Mouse (Mus musculus) layer of hippocampus, adult 11-12 months (tissue): ENCODE measurements around the gene Pgbd5.

Source experiments
- DNase-seq: peaks from one replicate; pipeline ENCODE4 v3.0.0; 2022; ENCODE audit warnings: low spot score

Pgbd5 gene

DNA sequence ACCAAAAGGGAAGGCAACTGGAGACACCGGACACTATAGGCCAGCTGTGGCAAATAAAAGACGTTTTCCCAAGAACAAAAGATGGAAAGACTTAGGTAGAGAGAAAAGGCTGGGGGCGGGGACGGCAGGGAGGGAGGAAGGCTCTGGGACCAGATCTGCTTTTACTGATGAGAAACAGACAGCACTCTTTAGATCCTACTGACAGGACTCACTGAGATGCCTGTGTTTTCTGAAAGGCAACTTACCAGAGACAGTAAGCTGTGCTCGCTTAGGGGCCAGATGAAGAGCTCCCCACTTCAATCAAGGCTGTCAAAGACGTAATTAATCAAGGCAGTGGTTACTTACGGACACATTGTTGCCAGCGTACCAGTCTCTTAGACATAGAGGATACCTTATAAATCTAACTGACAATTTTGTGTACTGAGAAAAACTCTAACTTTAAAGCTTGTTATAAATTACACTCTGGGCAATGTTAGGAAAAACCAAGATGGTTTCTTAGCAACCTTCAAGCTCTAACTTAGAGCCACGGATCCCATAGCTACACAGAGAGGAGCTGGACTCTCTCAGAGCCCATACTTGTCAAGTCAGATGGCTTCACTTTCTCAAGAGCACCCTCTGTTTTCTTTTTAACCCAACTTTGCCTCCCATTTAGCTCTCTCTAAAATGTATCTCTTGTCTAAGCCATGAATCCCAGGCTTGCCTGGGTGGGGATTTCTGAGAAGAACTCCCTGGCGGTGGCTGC lies 47.0 kb downstream of the Pgbd5 start:
- no peak for DNase-seq

GRCm38 (mm10) chr8:124391191-124391590 lies 48.3 kb downstream of the Pgbd5 start:
- no peak for DNase-seq

- peak; percentile 79 for DNase-seq
Observed at GRCm38 (mm10) chr8:124389495-124389894, 50.0 kb downstream of the Pgbd5 start.

- DNase-seq: peak; percentile 78
Observed at GRCm38 (mm10) chr8:124386225-124386899, 53.1 kb downstream of the Pgbd5 start.

- no peak for DNase-seq
Observed at GRCm38 (mm10) chr8:124384336-124384735, 55.1 kb downstream of the Pgbd5 start.

GRCm38 (mm10) chr8:124382235-124382634 lies 57.2 kb downstream of the Pgbd5 start:
- no peak for DNase-seq

DNA sequence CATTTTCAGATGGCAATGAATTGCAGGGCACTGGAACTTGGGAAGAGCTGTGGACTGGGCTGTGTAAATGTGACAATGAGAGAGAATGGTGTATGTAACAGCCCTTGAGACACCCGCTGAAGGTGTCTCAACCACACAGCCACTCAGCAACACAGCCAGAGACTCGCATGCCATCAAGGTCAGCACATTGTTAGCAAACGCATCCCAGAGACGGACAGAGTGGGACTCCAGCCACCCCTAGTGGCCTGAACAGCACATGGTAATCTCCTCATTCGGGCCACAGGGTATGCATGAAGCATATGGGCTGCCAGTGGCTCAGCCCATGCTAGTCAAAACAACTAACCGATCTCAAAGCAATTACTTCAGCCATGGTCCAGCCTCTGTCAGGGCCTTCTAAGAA lies 60.2 kb downstream of the Pgbd5 start:
- DNase-seq: no peak

DNA sequence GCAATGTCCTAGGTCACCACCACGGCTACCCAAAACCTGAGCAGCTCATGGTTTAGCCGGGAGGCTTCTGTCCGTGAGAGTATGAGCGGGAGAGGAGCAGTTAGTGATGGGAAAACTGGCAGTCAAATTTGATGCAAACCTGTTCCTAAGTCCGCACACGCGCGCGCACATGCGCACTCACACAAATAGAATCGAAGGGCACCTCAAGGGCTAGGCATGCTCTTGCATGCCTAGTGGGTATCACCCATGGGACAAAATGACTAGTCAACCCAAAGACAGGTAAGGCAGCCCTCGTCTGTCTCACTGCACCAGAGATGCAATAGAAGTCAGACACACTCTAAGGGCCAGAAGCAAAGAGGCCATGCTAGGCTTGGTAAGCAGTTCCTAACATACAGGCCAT lies 63.1 kb downstream of the Pgbd5 start:
- no peak for DNase-seq

DNA sequence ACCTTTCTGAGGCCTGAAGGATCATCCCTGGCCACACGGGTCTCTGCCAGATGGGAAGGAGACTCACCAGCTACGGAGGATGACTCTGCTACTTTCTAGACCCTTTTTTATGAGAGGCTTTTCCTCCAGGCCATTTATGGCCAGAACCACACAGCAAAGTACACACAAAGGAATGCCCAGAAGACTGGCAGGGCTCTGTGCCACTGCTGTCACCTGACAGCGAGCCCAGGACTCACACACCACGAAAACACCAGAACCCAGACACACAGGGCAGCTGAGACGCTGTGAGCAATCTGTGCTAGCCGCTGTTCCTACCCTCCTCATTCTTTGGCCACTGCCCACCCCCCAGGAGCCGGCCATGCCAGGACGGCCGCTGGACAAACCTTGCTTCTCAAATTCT lies 63.7 kb downstream of the Pgbd5 start:
- no peak for DNase-seq

GRCm38 (mm10) chr8:124375168-124375567 lies 64.3 kb downstream of the Pgbd5 start:
- DNase-seq: no peak

GRCm38 (mm10) chr8:124373753-124374152 lies 65.7 kb downstream of the Pgbd5 start:
- DNase-seq: no peak

- no peak for DNase-seq
Observed at GRCm38 (mm10) chr8:124371410-124372123, 67.9 kb downstream of the Pgbd5 start.

GRCm38 (mm10) chr8:124370422-124371183 lies 68.9 kb downstream of the Pgbd5 start:
- no peak for DNase-seq

- DNase-seq: no peak
Observed at GRCm38 (mm10) chr8:124368213-124368612, 71.2 kb downstream of the Pgbd5 start.

DNA sequence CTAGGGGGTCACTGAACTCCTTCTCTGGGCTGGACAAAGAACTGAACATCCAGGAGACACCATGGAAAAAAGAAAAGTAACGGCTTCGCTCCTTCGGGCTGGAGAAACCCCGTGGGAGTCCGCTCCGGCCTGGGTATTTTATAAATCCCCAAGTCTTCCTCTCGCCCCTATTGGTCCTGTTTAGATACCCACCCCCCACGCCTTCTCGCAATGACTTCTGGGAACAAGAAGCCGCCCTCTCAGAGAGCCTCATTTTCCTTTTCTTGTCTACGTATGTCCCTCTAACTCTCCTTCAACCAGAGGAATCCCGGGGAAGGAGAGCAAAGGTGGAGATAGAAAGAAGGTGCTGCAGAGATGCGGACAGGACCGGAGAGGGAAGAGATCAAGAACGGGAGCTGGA lies 76.1 kb downstream of the Pgbd5 start:
- no peak for DNase-seq

- DNase-seq: no peak
Observed at GRCm38 (mm10) chr8:124362589-124362988, 76.9 kb downstream of the Pgbd5 start.

GRCm38 (mm10) chr8:124361773-124362427 lies 77.6 kb downstream of the Pgbd5 start:
- no peak for DNase-seq

GRCm38 (mm10) chr8:124360911-124361310 lies 78.5 kb downstream of the Pgbd5 start:
- no peak for DNase-seq

DNA sequence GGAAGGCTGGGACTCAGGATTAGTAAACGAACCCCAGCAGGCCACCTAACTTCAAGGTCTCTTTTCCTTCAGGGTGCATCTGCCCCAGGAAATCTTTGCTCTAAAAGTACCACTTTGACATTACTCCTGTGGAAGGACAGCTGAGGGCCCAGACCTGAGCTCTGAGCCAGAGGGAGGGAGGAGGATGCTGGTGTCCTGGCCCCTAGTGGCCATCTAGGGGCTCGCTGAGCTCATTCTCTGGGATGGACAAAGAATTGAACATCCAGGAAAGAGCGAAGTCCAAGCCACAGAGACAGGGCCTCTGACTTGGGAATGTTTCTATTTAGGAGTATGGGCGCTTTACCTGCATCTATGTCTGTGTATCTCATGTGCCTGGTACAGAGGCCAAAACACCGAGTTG lies 87.8 kb downstream of the Pgbd5 start:
- no peak for DNase-seq

DNA sequence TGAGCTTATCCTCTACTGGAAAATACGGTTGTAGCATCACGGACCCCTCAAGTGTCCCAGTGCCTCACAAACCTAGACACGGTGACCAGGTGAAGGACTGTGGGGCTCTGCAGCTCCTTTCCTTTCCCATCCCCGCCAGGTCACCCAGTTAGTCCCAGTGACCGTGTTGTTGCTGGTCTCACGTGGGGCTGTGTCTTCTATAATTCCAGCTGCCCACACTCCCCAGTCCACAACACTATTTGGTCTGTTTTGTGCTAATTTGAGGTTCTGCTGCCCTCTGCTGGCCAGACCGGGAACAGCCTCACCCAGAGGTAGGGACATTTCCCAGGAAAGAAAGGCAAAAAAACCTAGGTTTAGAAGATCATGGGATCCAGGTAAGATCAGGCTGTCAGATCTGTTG lies 89.8 kb downstream of the Pgbd5 start:
- DNase-seq: peak; percentile 87

DNA sequence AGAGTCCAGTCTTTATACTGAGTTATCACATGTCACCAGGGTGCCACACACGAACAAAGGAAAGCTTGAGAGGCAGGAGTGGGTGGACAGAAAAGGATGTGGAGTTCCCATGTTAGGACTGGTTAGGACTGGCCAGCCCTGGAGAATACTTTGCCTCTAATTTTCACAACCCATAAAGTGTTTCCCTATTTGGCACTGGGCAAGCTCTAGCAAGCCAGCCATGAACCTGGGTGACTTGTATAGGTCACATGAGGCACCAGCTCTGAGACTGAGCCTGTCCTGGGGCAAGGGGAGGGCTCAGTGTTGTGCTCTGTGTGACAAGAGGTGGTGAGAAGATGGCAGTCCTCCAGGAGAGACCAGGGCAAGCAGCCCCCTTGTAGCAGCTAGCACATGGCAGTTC lies 91.4 kb downstream of the Pgbd5 start:
- DNase-seq: no peak
